10 mouse cellular contexts compared by ENCODE assay signal in the genomic region with DNA sequence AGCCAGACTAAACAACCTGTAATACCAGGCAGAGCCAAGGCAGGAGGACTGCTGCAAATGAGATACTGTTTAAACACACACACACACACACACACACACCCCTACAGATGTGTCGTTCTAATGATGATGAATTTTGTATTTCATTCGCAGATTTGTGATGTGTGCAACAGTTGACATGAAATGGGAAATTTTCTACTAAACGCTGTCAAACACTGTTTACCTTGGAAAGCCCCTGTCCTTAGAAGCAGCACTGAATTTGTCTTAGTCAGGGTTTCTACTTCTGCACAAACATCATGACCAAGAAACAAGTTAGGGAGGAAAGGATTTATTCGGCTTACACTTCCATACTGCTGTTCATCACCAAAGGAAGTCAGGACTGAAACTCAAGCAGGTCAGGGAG.
"Had no signal": no experiment of that assay in that cellular context is flagged by ENCODE, and none has a peak within 500 bp of the region (broad histone marks: within the 10 kb centered on the region; RNA-seq: fewer than 3 reads in every experiment).

No protein-coding gene starts in this region.

- DNase-seq: lung, adult 18-20 months; lung, embryonic 14.5 days; lung, postnatal 10 days; lung, postnatal 4 days; right cerebral cortex, postnatal 14 days; thymus, adult 18-20 months; thymus, postnatal 25 days; thymus, postnatal 4 days had no signal

- ATAC-seq: midbrain, embryonic 13.5 days; midbrain, embryonic 15.5 days had no signal
